Mouse (Mus musculus): ENCODE results near the gene Clrn2.

- no peak for TF ChIP-seq GATA1 (IDR thresholded peaks at IDR 0.05; ENCODE audit: borderline replicate concordance, low read length)
- TF ChIP-seq FLI1 (IDR thresholded peaks at IDR 0.05; ENCODE audit: low read length): no peak
Measured at GRCm38 (mm10) chr5:45453451-45453850, at the start of gene Clrn2.

Data from megakaryocyte, embryonic 14.5 days (primary cell).